Mouse (Mus musculus) midbrain, embryonic 15.5 days (tissue): ENCODE measurements at regions not wholly inside any gene's neighbourhood (a gene's known extent, or its start where the extent isn't known, plus 50 kb on each side); places are given as distances from the start of the nearest gene placed in this dataset.

Experiments used
- ATAC-seq: fragments of 200-750 bp; cut with Nextera tagmentation; replicated peaks from 2 replicates; pipeline ENCODE4 v1.8.0; 2017; ENCODE audit warnings: moderate TSS enrichment
- H3K27ac ChIP-seq: fragments of 300-500 bp; sonication (generic); 2 replicates; pipeline ENCODE4 v1.5.1; 2015; ENCODE audit warnings: mild to moderate bottlenecking, inconsistent platforms
- H3K27me3 ChIP-seq: fragments of 300-500 bp; sonication (generic); replicated peaks from 2 replicates; pipeline ENCODE4 v1.6.1; 2015; ENCODE audit warnings: inconsistent platforms
- H3K36me3 ChIP-seq: fragments of 300-500 bp; sonication (generic); replicated peaks from 2 replicates; pipeline ENCODE4 v1.6.1; 2015; ENCODE audit warnings: inconsistent platforms
- H3K4me1 ChIP-seq: fragments of 300-500 bp; sonication (generic); 2 replicates; pipeline ENCODE4 v1.6.1; 2015; ENCODE audit warnings: inconsistent platforms
- H3K4me2 ChIP-seq: fragments of 300-500 bp; sonication (generic); 2 replicates; pipeline ENCODE4 v1.6.1; 2015; ENCODE audit warnings: inconsistent platforms, mild to moderate bottlenecking, moderate library complexity
- H3K4me3 ChIP-seq: fragments of 300-500 bp; sonication (generic); 2 replicates; pipeline ENCODE4 v1.5.1; 2015; ENCODE audit warnings: mild to moderate bottlenecking, inconsistent platforms
- H3K9ac ChIP-seq: fragments of 300-500 bp; sonication (generic); 2 replicates; pipeline ENCODE4 v1.6.1; 2015; ENCODE audit warnings: mild to moderate bottlenecking, inconsistent platforms
- H3K9me3 ChIP-seq: fragments of 300-500 bp; sonication (generic); 2 replicates; pipeline ENCODE4 v1.6.1; 2016; ENCODE audit warnings: inconsistent platforms
- WGBS: fragments of 180-500 bp; shearing (Covaris S2); methylation state at CpG from one replicate; pipeline ENCODE4 v1.1.7; 2015; ENCODE audit warnings: mixed read lengths; 5-methylcytosine and 5-hydroxymethylcytosine counted together

DNA sequence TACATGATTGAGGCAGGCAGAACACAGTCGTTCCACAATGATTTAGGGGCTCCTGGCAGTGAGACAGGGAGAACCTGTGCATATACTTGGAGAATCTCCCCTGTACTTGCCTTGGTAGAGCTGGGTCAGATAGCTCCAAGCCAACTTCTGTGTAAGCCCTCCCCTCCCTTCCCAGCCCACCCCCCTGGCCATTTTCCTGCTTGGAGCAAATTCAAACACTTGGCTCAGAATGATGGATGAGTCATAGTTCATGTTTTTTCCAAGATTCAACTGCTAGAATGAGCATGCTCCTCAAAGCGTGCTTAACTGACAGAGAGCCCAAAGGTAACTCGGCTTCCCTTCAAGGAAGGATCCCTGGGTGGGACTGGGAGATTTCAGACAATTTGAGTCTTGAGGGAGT, 194.1 kb upstream of the Camk1g start:
- Histone ChIP-seq H3K4me1 (no peaks in the 10 kb centered on the region), H3K9me3 (no peaks in the 10 kb centered on the region), H3K4me3 (no peak overlapping the region), H3K9ac (no peak overlapping the region), H3K27me3 (no peaks in the 10 kb centered on the region), H3K36me3 (no peaks in the 10 kb centered on the region), H3K27ac (no peak overlapping the region), H3K4me2 (no peak overlapping the region)
- ATAC-seq, result no peak
- 72% methylated on average over 3 of the region's 3 CpGs for WGBS

DNA sequence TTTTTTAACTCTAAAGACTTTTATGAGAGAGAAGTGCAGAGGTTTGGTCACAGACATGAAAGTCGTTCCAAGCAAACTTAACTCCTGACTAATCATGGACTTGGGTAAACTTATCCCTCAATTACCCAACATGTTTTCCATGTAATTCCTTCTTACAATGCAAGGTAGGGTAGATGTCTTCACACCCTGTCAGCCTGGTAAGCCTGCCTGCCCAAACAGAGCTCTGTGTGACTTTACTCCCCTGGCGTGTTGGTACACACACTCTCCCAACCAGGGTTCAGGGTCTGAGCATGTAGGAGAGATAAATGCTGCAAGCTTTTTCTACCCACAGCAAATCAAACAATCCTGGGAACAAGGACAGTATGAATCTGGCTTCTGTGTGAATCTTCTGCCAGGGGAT, 192.1 kb upstream of the Camk1g start:
- H3K27me3 ChIP-seq, result no peaks in the 10 kb centered on the region
- no peak overlapping the region for H3K4me2 ChIP-seq
- no peak overlapping the region for H3K4me3 ChIP-seq
- ATAC-seq, result no peak
- no peak overlapping the region for H3K27ac ChIP-seq
- no peak overlapping the region for H3K9ac ChIP-seq
- H3K36me3 ChIP-seq, result no peaks in the 10 kb centered on the region
- WGBS, result 97% methylated on average over 2 of the region's 2 CpGs
- peaks cover 7% of the 10 kb centered on the region; the same call in 1 of the 2 replicates for H3K4me1 ChIP-seq
- H3K9me3 ChIP-seq, result no peaks in the 10 kb centered on the region

DNA sequence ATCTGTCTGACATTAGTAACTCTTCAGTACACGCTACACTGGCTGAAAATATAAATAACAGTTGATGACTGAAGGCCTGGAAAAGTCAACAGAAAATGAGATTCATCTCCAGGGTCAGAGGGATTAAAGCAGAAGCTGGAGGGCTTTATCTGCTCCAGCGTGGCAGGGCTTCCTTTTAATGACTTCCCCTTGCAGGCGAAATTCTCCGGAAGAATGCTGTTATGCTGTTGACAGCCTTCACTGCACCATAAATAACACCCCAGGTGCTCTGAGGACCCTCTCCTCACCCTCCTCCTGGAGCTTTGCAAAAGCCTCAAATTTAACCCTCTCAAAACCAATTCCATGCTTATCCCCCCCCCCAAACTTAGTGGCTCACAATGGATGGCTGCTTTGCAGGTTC, 188.0 kb upstream of the Camk1g start:
- ATAC-seq, result peak; percentile 56; the same call in 1 of the 2 replicates
- Histone ChIP-seq H3K9me3 (no peaks in the 10 kb centered on the region), H3K9ac (no peak overlapping the region), H3K4me1 (peaks cover 7% of the 10 kb centered on the region; the same call in 1 of the 2 replicates), H3K27ac (0 out of 2 replicates have a peak overlapping the region, but pooled peaks have one; percentile 31), H3K27me3 (no peaks in the 10 kb centered on the region), H3K4me2 (no peak overlapping the region), H3K4me3 (no peak overlapping the region), H3K36me3 (no peaks in the 10 kb centered on the region)
- 13% methylated on average over 4 of the region's 4 CpGs for WGBS

DNA sequence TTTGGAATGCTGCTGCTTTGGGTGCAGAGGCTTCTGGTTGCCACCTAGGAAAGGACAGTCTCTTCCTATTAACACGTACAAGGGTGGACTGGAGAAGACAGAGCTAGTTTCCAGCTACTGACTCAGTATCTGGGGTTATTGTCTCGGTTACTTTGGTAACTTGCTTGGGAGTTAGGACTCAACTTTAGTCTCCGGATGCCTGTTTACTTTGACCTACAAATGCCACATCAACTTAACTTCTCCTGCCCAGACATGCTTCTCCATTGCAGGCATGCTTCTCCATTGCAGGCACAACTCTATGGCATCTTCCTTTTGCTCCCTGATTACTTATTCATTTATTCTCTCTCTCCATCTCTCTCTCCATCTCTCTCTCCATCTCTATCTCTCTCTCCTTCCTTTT, 184.6 kb upstream of the Camk1g start:
- no peak overlapping the region for H3K9ac ChIP-seq
- H3K36me3 ChIP-seq, result no peaks in the 10 kb centered on the region
- no peak overlapping the region for H3K4me3 ChIP-seq
- 85% methylated on average over 3 of the region's 3 CpGs for WGBS
- no peaks in the 10 kb centered on the region for H3K27me3 ChIP-seq
- no peak for ATAC-seq
- H3K4me1 ChIP-seq, result peaks cover 7% of the 10 kb centered on the region; the same call in 1 of the 2 replicates
- no peaks in the 10 kb centered on the region for H3K9me3 ChIP-seq
- no peak overlapping the region for H3K4me2 ChIP-seq
- no peak overlapping the region for H3K27ac ChIP-seq

- 74% methylated on average over 2 of the region's 2 CpGs for WGBS
- no peak for ATAC-seq
- no peaks in the 10 kb centered on the region for H3K36me3 ChIP-seq
- H3K4me1 ChIP-seq, result no peaks in the 10 kb centered on the region
- no peaks in the 10 kb centered on the region for H3K9me3 ChIP-seq
- no peak overlapping the region for H3K9ac ChIP-seq
- no peak overlapping the region for H3K27ac ChIP-seq
- no peak overlapping the region for H3K4me2 ChIP-seq
- no peak overlapping the region for H3K4me3 ChIP-seq
- H3K27me3 ChIP-seq, result no peaks in the 10 kb centered on the region
Observed at GRCm38 (mm10) chr1:193552348-193552747, 182.2 kb upstream of the Camk1g start.

DNA sequence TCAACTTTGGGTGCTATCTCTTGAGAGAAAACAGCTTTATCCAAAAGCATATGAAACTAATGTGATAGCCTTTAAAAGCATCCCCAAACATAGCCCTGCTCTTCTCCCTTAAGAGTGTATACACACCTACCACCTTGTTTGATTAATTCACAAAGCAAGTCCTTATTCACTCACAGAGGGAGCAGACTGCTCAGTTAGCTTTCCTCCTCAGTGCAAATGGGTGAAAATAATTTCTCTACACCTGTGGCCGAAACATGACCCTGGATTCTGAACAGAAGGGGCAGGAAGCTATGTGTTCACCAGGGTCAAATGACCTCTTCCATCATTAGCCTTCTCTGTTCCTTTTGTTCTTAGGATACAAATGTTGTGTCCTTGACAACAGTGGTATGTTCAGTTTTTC, 181.2 kb upstream of the Camk1g start:
- Histone ChIP-seq H3K4me2 (no peak overlapping the region), H3K4me3 (no peak overlapping the region), H3K27me3 (no peaks in the 10 kb centered on the region), H3K9ac (no peak overlapping the region), H3K36me3 (no peaks in the 10 kb centered on the region), H3K9me3 (no peaks in the 10 kb centered on the region), H3K27ac (no peak overlapping the region), H3K4me1 (no peaks in the 10 kb centered on the region)
- no peak for ATAC-seq
- 72% methylated on average over 1 of the region's 1 CpGs for WGBS

- Histone ChIP-seq H3K27ac (no peak overlapping the region), H3K4me2 (no peak overlapping the region), H3K27me3 (no peaks in the 10 kb centered on the region), H3K4me1 (no peaks in the 10 kb centered on the region), H3K9me3 (no peaks in the 10 kb centered on the region), H3K36me3 (no peaks in the 10 kb centered on the region), H3K4me3 (no peak overlapping the region), H3K9ac (no peak overlapping the region)
- no peak for ATAC-seq
- WGBS, result 52% methylated on average over 2 of the region's 2 CpGs
Observed at GRCm38 (mm10) chr1:193550761-193551160, 180.7 kb upstream of the Camk1g start.

DNA sequence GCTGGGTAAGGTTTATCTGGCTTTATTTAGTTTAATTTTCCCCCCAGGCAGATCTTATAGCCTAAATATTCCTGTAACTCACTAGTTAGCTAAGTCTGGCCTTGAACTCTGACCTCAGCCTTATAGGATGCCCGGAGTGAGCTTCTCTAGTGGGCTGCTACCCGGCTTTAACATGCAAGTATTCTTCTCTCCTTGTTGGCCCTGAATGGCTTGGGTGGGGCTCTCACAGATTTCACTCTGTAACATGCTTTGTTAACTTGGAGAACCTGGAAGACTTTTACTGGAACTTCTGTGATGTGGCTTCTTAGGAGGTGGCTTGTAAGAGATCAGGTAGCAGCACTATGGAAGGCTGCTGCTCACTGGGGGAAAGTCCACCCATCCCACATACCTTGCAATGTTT, 177.3 kb upstream of the Camk1g start:
- ATAC-seq, result no peak

GRCm38 (mm10) chr1:193546044-193546432, 175.9 kb upstream of the Camk1g start:
- ATAC-seq, result no peak
- WGBS, result 88% methylated on average over 2 of the region's 2 CpGs
- peaks cover 14% of the 10 kb centered on the region for H3K4me1 ChIP-seq
- H3K4me2 ChIP-seq, result no peak overlapping the region
- H3K9me3 ChIP-seq, result no peaks in the 10 kb centered on the region
- H3K9ac ChIP-seq, result no peak overlapping the region
- no peak overlapping the region for H3K27ac ChIP-seq
- H3K27me3 ChIP-seq, result no peaks in the 10 kb centered on the region
- H3K4me3 ChIP-seq, result no peak overlapping the region
- no peaks in the 10 kb centered on the region for H3K36me3 ChIP-seq

More for the DNA sequence above, 177.3 kb upstream of the Camk1g start:
- no peaks in the 10 kb centered on the region for H3K9me3 ChIP-seq
- H3K9ac ChIP-seq, result no peak overlapping the region
- H3K27me3 ChIP-seq, result no peaks in the 10 kb centered on the region
- no peaks in the 10 kb centered on the region for H3K36me3 ChIP-seq
- H3K4me1 ChIP-seq, result peaks cover 5% of the 10 kb centered on the region
- no peak overlapping the region for H3K4me2 ChIP-seq
- no peak overlapping the region for H3K27ac ChIP-seq
- 80% methylated on average over 2 of the region's 2 CpGs for WGBS
- H3K4me3 ChIP-seq, result no peak overlapping the region

- WGBS, result 24% methylated on average over 4 of the region's 4 CpGs
- no peak overlapping the region for H3K27ac ChIP-seq
- no peak overlapping the region for H3K4me3 ChIP-seq
- no peak overlapping the region for H3K9ac ChIP-seq
- H3K9me3 ChIP-seq, result no peaks in the 10 kb centered on the region
- no peaks in the 10 kb centered on the region for H3K27me3 ChIP-seq
- peaks cover 14% of the 10 kb centered on the region for H3K4me1 ChIP-seq
- H3K36me3 ChIP-seq, result no peaks in the 10 kb centered on the region
- no peak for ATAC-seq
- H3K4me2 ChIP-seq, result no peak overlapping the region
Observed at GRCm38 (mm10) chr1:193545406-193546043, 175.4 kb upstream of the Camk1g start.

DNA sequence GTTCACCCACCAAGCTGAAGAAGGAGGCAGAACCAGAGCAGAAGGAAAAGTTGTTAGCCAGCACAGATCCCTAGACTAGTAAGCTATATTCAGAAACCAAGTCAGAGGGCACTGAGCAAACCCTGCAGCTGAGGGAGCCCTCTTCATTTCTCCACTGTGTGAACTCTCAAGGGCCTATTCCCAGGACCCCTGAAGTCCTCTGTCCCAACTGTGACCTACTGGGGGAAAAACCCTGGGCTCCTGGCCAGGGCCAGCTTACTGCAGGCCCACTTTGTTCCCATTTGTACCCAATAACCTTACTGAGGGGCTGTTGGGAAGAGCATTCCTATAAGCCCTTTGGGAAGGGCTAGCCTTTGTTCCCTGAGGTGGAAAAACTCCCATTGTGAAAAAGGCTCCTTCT, 174.7 kb upstream of the Camk1g start:
- no peak for ATAC-seq

DNA sequence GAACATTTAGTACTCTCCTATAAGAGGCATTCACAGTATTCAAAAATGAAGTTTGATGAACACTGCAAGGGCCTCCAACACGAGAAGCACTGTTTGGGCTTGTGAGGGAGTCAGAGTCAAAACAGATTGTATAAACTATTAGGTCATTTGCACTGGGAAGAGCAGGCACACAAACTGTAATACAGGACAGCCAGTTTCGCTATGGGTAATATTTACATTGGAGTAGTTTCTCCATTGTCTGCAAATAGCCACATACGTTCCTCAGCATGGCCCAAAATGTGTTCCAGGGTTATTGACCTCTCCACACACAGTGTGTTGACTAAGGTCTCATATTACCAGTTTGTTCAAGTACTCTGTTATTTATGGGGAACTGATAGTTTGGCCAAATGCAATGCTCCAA, 173.7 kb upstream of the Camk1g start:
- no peak overlapping the region for H3K4me3 ChIP-seq
- H3K27me3 ChIP-seq, result no peaks in the 10 kb centered on the region
- H3K9me3 ChIP-seq, result no peaks in the 10 kb centered on the region
- H3K27ac ChIP-seq, result no peak overlapping the region
- H3K4me2 ChIP-seq, result no peak overlapping the region
- peaks cover 14% of the 10 kb centered on the region for H3K4me1 ChIP-seq
- no peak overlapping the region for H3K9ac ChIP-seq
- no peaks in the 10 kb centered on the region for H3K36me3 ChIP-seq
- ATAC-seq, result no peak
- 80% methylated on average over 3 of the region's 3 CpGs for WGBS

More for the DNA sequence above, 174.7 kb upstream of the Camk1g start:
- H3K27ac ChIP-seq, result no peak overlapping the region
- peaks cover 14% of the 10 kb centered on the region for H3K4me1 ChIP-seq
- H3K9ac ChIP-seq, result no peak overlapping the region
- H3K9me3 ChIP-seq, result no peaks in the 10 kb centered on the region
- no peaks in the 10 kb centered on the region for H3K36me3 ChIP-seq
- H3K4me2 ChIP-seq, result no peak overlapping the region
- H3K4me3 ChIP-seq, result no peak overlapping the region
- H3K27me3 ChIP-seq, result no peaks in the 10 kb centered on the region

DNA sequence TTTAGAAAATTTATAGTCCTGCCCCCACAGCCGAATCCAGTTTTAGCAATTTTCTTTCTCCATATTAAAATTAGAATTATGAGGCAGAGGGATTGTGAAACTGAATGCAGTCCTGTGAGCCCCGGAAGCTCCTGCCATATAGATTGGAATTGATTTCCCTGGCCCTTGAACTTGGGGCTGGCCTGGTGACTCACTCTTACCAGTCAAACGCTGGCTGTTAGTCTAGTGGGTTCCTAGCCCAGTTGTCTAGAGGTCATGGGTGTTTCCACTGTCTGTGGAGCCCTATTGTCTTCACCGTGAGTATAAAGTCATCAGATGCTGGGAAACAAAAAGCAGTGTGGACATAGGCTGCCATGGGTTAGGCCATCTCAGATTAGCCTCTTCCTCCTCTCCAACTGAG, 173.2 kb upstream of the Camk1g start:
- no peaks in the 10 kb centered on the region for H3K36me3 ChIP-seq
- H3K4me3 ChIP-seq, result no peak overlapping the region
- no peak for ATAC-seq
- H3K4me2 ChIP-seq, result no peak overlapping the region
- no peaks in the 10 kb centered on the region for H3K9me3 ChIP-seq
- H3K4me1 ChIP-seq, result peaks cover 14% of the 10 kb centered on the region
- H3K9ac ChIP-seq, result no peak overlapping the region
- 73% methylated on average over 4 of the region's 4 CpGs for WGBS
- no peak overlapping the region for H3K27ac ChIP-seq
- no peaks in the 10 kb centered on the region for H3K27me3 ChIP-seq
